16 mouse cellular contexts compared by ENCODE assay signal in genomic region chr9:47700021-47700420, GRCm38 (mm10).
"Had no signal": no experiment of that assay in that cellular context is flagged by ENCODE, and none has a peak within 500 bp of the region (broad histone marks: within the 10 kb centered on the region; RNA-seq: fewer than 3 reads in every experiment).

No protein-coding gene starts in this region.

- DNase-seq: right cerebral cortex, adult 18-20 months; right cerebral cortex, postnatal 14 days; right cerebral cortex, postnatal 25 days; right cerebral cortex, postnatal 4 days; spleen, adult 18-20 months; thymus, adult 18-20 months; thymus, adult 2 months; thymus, postnatal 14 days; thymus, postnatal 25 days; thymus, postnatal 36 days; thymus, postnatal 4 days had no signal

- H3K4me3 ChIP-seq: neural tube, embryonic 12.5 days; neural tube, embryonic 13.5 days; neural tube, embryonic 15.5 days; stomach, embryonic 15.5 days had no signal

- H3K4me2 ChIP-seq: neural tube, embryonic 12.5 days; neural tube, embryonic 13.5 days; neural tube, embryonic 15.5 days; stomach, embryonic 15.5 days had no signal

- H3K27me3 ChIP-seq: neural tube, embryonic 12.5 days; neural tube, embryonic 13.5 days; neural tube, embryonic 15.5 days; stomach, embryonic 15.5 days had no signal

- H3K9ac ChIP-seq: neural tube, embryonic 12.5 days; neural tube, embryonic 13.5 days; neural tube, embryonic 15.5 days; stomach, embryonic 15.5 days had no signal

- H3K27ac ChIP-seq: neural tube, embryonic 12.5 days; neural tube, embryonic 13.5 days; neural tube, embryonic 15.5 days; stomach, embryonic 15.5 days; stomach, postnatal 0 days had no signal

- H3K4me1 ChIP-seq: neural tube, embryonic 15.5 days; stomach, embryonic 15.5 days had no signal

- H3K9me3 ChIP-seq: neural tube, embryonic 12.5 days; neural tube, embryonic 13.5 days; neural tube, embryonic 15.5 days; stomach, embryonic 15.5 days had no signal

- H3K36me3 ChIP-seq: neural tube, embryonic 12.5 days; neural tube, embryonic 13.5 days; neural tube, embryonic 15.5 days; stomach, embryonic 15.5 days had no signal
